Mouse (Mus musculus) ovary, postnatal 10 days (tissue): ENCODE data around the gene Nol10.

Source experiments
- DNase-seq: peaks from one replicate; pipeline ENCODE4 v3.0.0; 2022; ENCODE audit warnings: low spot score

Gene Nol10

GRCm38 (mm10) chr12:17362316-17362715 is 14.1 kb downstream of the Nol10 start:
- DNase-seq, result no peak

- DNase-seq, result peak; percentile 31
Measured at GRCm38 (mm10) chr12:17366981-17367380, 18.7 kb downstream of the Nol10 start.

GRCm38 (mm10) chr12:17369111-17369510 is 20.9 kb downstream of the Nol10 start:
- no peak for DNase-seq

- no peak for DNase-seq
Measured at GRCm38 (mm10) chr12:17369551-17370325, 21.5 kb downstream of the Nol10 start.

- no peak for DNase-seq
Measured at GRCm38 (mm10) chr12:17371589-17372235, 23.5 kb downstream of the Nol10 start.

GRCm38 (mm10) chr12:17372696-17373095 is 24.4 kb downstream of the Nol10 start:
- no peak for DNase-seq

- DNase-seq, result no peak
Measured at GRCm38 (mm10) chr12:17373470-17373975, 25.3 kb downstream of the Nol10 start.

GRCm38 (mm10) chr12:17375243-17375642 is 27.0 kb downstream of the Nol10 start:
- DNase-seq, result no peak

GRCm38 (mm10) chr12:17376521-17376920 is 28.3 kb downstream of the Nol10 start:
- no peak for DNase-seq

GRCm38 (mm10) chr12:17380991-17381390 is 32.7 kb downstream of the Nol10 start:
- DNase-seq, result no peak

GRCm38 (mm10) chr12:17382759-17383158 is 34.5 kb downstream of the Nol10 start:
- no peak for DNase-seq

GRCm38 (mm10) chr12:17386896-17387295 is 38.6 kb downstream of the Nol10 start:
- DNase-seq, result no peak

GRCm38 (mm10) chr12:17387332-17388135 is 39.3 kb downstream of the Nol10 start:
- DNase-seq, result no peak

- no peak for DNase-seq
Measured at GRCm38 (mm10) chr12:17388136-17388437, 39.8 kb downstream of the Nol10 start.

GRCm38 (mm10) chr12:17390036-17390435 is 41.8 kb downstream of the Nol10 start:
- no peak for DNase-seq

GRCm38 (mm10) chr12:17390510-17390909 is 42.3 kb downstream of the Nol10 start:
- no peak for DNase-seq

- no peak for DNase-seq
Measured at GRCm38 (mm10) chr12:17393148-17393547, 44.9 kb downstream of the Nol10 start.

GRCm38 (mm10) chr12:17397150-17397549 is 48.9 kb downstream of the Nol10 start:
- no peak for DNase-seq

- DNase-seq, result no peak
Measured at GRCm38 (mm10) chr12:17401419-17401818, 53.2 kb downstream of the Nol10 start.

- DNase-seq, result no peak
Measured at GRCm38 (mm10) chr12:17402116-17402515, 53.9 kb downstream of the Nol10 start.

- DNase-seq, result no peak
Measured at GRCm38 (mm10) chr12:17403998-17404397, 55.7 kb downstream of the Nol10 start.

- no peak for DNase-seq
Measured at GRCm38 (mm10) chr12:17406825-17407224, 58.6 kb downstream of the Nol10 start.

- DNase-seq, result no peak
Measured at GRCm38 (mm10) chr12:17408312-17408711, 60.1 kb downstream of the Nol10 start.
